Mouse (Mus musculus): ENCODE results near the gene Hdac4.

DNA sequence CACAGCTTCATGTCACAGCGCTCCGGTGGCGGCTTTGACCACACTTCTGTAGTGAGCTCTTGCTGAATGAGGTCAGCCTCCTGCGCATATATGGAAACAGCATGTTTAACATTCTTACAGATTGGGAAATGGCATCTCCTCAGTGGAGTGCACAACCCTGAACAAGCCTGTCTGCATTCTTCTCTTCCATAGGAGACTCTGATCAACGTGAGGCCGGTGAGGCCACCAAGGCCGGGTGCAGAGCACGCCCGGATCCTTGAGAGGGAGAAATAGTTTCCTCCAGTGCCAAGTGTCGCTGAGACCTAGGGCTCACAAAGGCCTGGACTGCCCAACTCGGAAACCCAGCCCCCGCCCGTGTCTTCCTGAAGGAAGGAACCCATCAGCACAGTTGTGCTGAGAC is 266.4 kb downstream of the Hdac4 start:
- TF ChIP-seq CTCF (IDR thresholded peaks at IDR 0.05; ENCODE audit: insufficient read depth, low read length) (no peak), POLR2A (IDR thresholded peaks at IDR 0.05; ENCODE audit: borderline replicate concordance, extremely low read depth, low read depth, low read length) (no peak)
